Mouse (Mus musculus) heart, postnatal 0 days (tissue): ENCODE results near the gene Ablim1.

Source experiments
- CTCF ChIP-seq: IDR thresholded peaks from 2 replicates; pipeline ENCODE4 v1.5.1; 2016; ENCODE audit warnings: antibody characterized with exemption, control low read depth, low read depth
- EP300 ChIP-seq: IDR thresholded peaks from 2 replicates; pipeline ENCODE4 v1.6.1; 2016; ENCODE audit warnings: antibody characterized with exemption, low read depth

DNA sequence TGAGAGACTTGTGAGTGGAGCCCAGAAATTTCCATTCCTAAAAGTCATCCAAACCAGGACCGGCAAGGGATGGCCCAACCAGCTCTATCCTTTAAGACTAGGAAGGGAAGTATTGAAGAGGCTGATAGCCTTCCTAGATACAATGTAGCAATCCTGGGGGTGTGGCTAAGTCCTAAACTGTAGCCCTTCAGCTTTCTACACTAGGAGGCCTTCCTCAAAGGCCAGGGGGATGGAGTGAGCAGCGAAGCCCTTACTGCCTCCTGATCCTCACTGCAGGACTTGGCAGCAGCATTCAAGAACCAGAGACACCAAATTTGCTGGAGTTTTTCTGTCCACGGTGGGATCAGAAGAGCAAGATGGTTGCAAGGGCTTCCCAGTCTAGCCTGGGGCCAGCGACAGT, 97.6 kb downstream of the Ablim1 start:
- TF ChIP-seq CTCF: no peak
- TF ChIP-seq EP300: no peak
